Mouse (Mus musculus): ENCODE data around the gene Slc36a2.

Slc36a2 gene

GRCm38 (mm10) chr11:55197086-55197485 is 12.2 kb upstream of the Slc36a2 start:
- in situ Hi-C loops (cut with MboI; ENCODE audit: low pct_unique_long_range_greater_than_20kb in 1 of 2, low sequenced_read_pairs in 2 of 2, unreplicated experiment in 1 of 2): loop anchor here in 1 of 2 experiments (5.0 to 10.0 kb wide), 2 partner anchors 185 to 248 kb away; no protein-coding TSS in a partner anchor

- in situ Hi-C loops (cut with MboI; ENCODE audit: low pct_unique_long_range_greater_than_20kb in 1 of 2, low sequenced_read_pairs in 2 of 2, unreplicated experiment in 1 of 2): loop anchor here in 1 of 2 experiments (10.0 kb wide), 1 partner anchor 255 kb away; no protein-coding TSS in a partner anchor
These were observed 5.3 kb upstream of the Slc36a2 start for GRCm38 (mm10) chr11:55190216-55190615.

- in situ Hi-C loops (cut with MboI; ENCODE audit: low pct_unique_long_range_greater_than_20kb in 1 of 2, low sequenced_read_pairs in 2 of 2, unreplicated experiment in 1 of 2): no loop called here
These were observed 2.9 kb upstream of the Slc36a2 start for GRCm38 (mm10) chr11:55187777-55188176.

GRCm38 (mm10) chr11:55187292-55187691 is 2.4 kb upstream of the Slc36a2 start:
- in situ Hi-C loops (cut with MboI; ENCODE audit: low pct_unique_long_range_greater_than_20kb in 1 of 2, low sequenced_read_pairs in 2 of 2, unreplicated experiment in 1 of 2): no loop called here

- in situ Hi-C loops (cut with MboI; ENCODE audit: low pct_unique_long_range_greater_than_20kb in 1 of 2, low sequenced_read_pairs in 2 of 2, unreplicated experiment in 1 of 2): no loop called here
These were observed 631 bp downstream of the Slc36a2 start for GRCm38 (mm10) chr11:55184246-55184645.

GRCm38 (mm10) chr11:55183124-55183523 is 1.8 kb downstream of the Slc36a2 start:
- in situ Hi-C loops (cut with MboI; ENCODE audit: low pct_unique_long_range_greater_than_20kb in 1 of 2, low sequenced_read_pairs in 2 of 2, unreplicated experiment in 1 of 2): no loop called here

- in situ Hi-C loops (cut with MboI; ENCODE audit: low pct_unique_long_range_greater_than_20kb in 1 of 2, low sequenced_read_pairs in 2 of 2, unreplicated experiment in 1 of 2): no loop called here
These were observed 5.0 kb downstream of the Slc36a2 start for GRCm38 (mm10) chr11:55179856-55180255.

GRCm38 (mm10) chr11:55178830-55179229 is 6.0 kb downstream of the Slc36a2 start:
- in situ Hi-C loops (cut with MboI; ENCODE audit: low pct_unique_long_range_greater_than_20kb in 1 of 2, low sequenced_read_pairs in 2 of 2, unreplicated experiment in 1 of 2): no loop called here

GRCm38 (mm10) chr11:55170501-55170900 is 14.4 kb downstream of the Slc36a2 start:
- in situ Hi-C loops (cut with MboI; ENCODE audit: low pct_unique_long_range_greater_than_20kb in 1 of 2, low sequenced_read_pairs in 2 of 2, unreplicated experiment in 1 of 2): no loop called here

- in situ Hi-C loops (cut with MboI; ENCODE audit: low pct_unique_long_range_greater_than_20kb in 1 of 2, low sequenced_read_pairs in 2 of 2, unreplicated experiment in 1 of 2): loop anchor here in 1 of 2 experiments (10.0 kb wide), 2 partner anchors 124 to 276 kb away; no protein-coding TSS in a partner anchor
These were observed 16.0 kb downstream of the Slc36a2 start for GRCm38 (mm10) chr11:55168914-55169313.

GRCm38 (mm10) chr11:55168504-55168903 is 16.4 kb downstream of the Slc36a2 start:
- in situ Hi-C loops (cut with MboI; ENCODE audit: low pct_unique_long_range_greater_than_20kb in 1 of 2, low sequenced_read_pairs in 2 of 2, unreplicated experiment in 1 of 2): loop anchor here in 1 of 2 experiments (10.0 kb wide), 2 partner anchors 124 to 276 kb away; no protein-coding TSS in a partner anchor

GRCm38 (mm10) chr11:55165748-55166147 is 19.1 kb downstream of the Slc36a2 start:
- in situ Hi-C loops (cut with MboI; ENCODE audit: low pct_unique_long_range_greater_than_20kb in 1 of 2, low sequenced_read_pairs in 2 of 2, unreplicated experiment in 1 of 2): loop anchor here in 1 of 2 experiments (10.0 kb wide), 2 partner anchors 121 to 279 kb away; no protein-coding TSS in a partner anchor

- in situ Hi-C loops (cut with MboI; ENCODE audit: low pct_unique_long_range_greater_than_20kb in 1 of 2, low sequenced_read_pairs in 2 of 2, unreplicated experiment in 1 of 2): loop anchor here (5.0 to 10.0 kb wide), 3 partner anchors 120 to 280 kb away; no protein-coding TSS in a partner anchor
These were observed 20.2 kb downstream of the Slc36a2 start for GRCm38 (mm10) chr11:55164723-55165122.

GRCm38 (mm10) chr11:55162670-55163069 is 22.2 kb downstream of the Slc36a2 start:
- in situ Hi-C loops (cut with MboI; ENCODE audit: low pct_unique_long_range_greater_than_20kb in 1 of 2, low sequenced_read_pairs in 2 of 2, unreplicated experiment in 1 of 2): loop anchor here (5.0 to 10.0 kb wide), 3 partner anchors 118 to 282 kb away; no protein-coding TSS in a partner anchor

- in situ Hi-C loops (cut with MboI; ENCODE audit: low pct_unique_long_range_greater_than_20kb in 1 of 2, low sequenced_read_pairs in 2 of 2, unreplicated experiment in 1 of 2): no loop called here
These were observed 26.0 kb downstream of the Slc36a2 start for GRCm38 (mm10) chr11:55158785-55159359.

GRCm38 (mm10) chr11:55155070-55155421 is 29.8 kb downstream of the Slc36a2 start:
- in situ Hi-C loops (cut with MboI; ENCODE audit: low pct_unique_long_range_greater_than_20kb in 1 of 2, low sequenced_read_pairs in 2 of 2, unreplicated experiment in 1 of 2): no loop called here

- in situ Hi-C loops (cut with MboI; ENCODE audit: low pct_unique_long_range_greater_than_20kb in 1 of 2, low sequenced_read_pairs in 2 of 2, unreplicated experiment in 1 of 2): no loop called here
These were observed 30.3 kb downstream of the Slc36a2 start for GRCm38 (mm10) chr11:55154398-55155069.

GRCm38 (mm10) chr11:55151608-55152007 is 33.3 kb downstream of the Slc36a2 start, which contains the start of gene Slc36a3:
Gene Slc36a3, minus strand, starts transcription at chr11:55151708.
- in situ Hi-C loops (cut with MboI; ENCODE audit: low pct_unique_long_range_greater_than_20kb in 1 of 2, low sequenced_read_pairs in 2 of 2, unreplicated experiment in 1 of 2): no loop called here

- in situ Hi-C loops (cut with MboI; ENCODE audit: low pct_unique_long_range_greater_than_20kb in 1 of 2, low sequenced_read_pairs in 2 of 2, unreplicated experiment in 1 of 2): no loop called here
These were observed 36.4 kb downstream of the Slc36a2 start for GRCm38 (mm10) chr11:55148461-55148860.

- in situ Hi-C loops (cut with MboI; ENCODE audit: low pct_unique_long_range_greater_than_20kb in 1 of 2, low sequenced_read_pairs in 2 of 2, unreplicated experiment in 1 of 2): no loop called here
These were observed 37.5 kb downstream of the Slc36a2 start for GRCm38 (mm10) chr11:55147423-55147822.
